Comparison of ENCODE assay signal across 9 mouse cellular contexts in genomic region chr1:36009010-36009619, GRCm38 (mm10). TPM values are rescaled to one million over a fixed set of nuclear protein-coding genes. Genes with fewer than 3 reads are reported as not detected.
DNase-seq lines count a peak whose midpoint lies in the region; ATAC-seq lines count a peak whose summit lies in the region.
"Had no signal": no experiment of that assay in that cellular context is flagged by ENCODE, and none has a peak within 500 bp of the region (broad histone marks: within the 10 kb centered on the region; RNA-seq: fewer than 3 reads in every experiment).

No protein-coding gene starts in this region.

- intact Hi-C loops in gastrocnemius, postnatal 14 days (cut with DNase I; ENCODE audit: low total_unique reads) = no loop called here

- no peaks in the 10 kb centered on the region for H3K36me3 ChIP-seq in forebrain, embryonic 14.5 days (ENCODE audit: control insufficient read depth, insufficient read depth, low read length)
- H3K36me3 ChIP-seq in forebrain, embryonic 12.5 days (replicated peaks) = no peaks in the 10 kb centered on the region
- H3K36me3 ChIP-seq: hindbrain, embryonic 15.5 days had no signal

- H3K27me3 ChIP-seq in forebrain, embryonic 14.5 days (replicated peaks; ENCODE audit: control insufficient read depth, insufficient read depth, low read length) = no peaks in the 10 kb centered on the region
- no peaks in the 10 kb centered on the region for H3K27me3 ChIP-seq in forebrain, embryonic 12.5 days
- H3K27me3 ChIP-seq: hindbrain, embryonic 15.5 days had no signal

- 23% methylated on average over 6 of the region's 6 CpGs for WGBS in forebrain, embryonic 14.5 days
- WGBS in forebrain, embryonic 12.5 days = 65% methylated on average over 6 of the region's 6 CpGs

- H3K9me3 ChIP-seq in forebrain, embryonic 14.5 days (replicated peaks; ENCODE audit: control insufficient read depth, low read length) = no peaks in the 10 kb centered on the region
- no peaks in the 10 kb centered on the region for H3K9me3 ChIP-seq in forebrain, embryonic 12.5 days
- H3K9me3 ChIP-seq: hindbrain, embryonic 15.5 days had no signal

- H3K4me1 ChIP-seq in forebrain, embryonic 14.5 days (ENCODE audit: control insufficient read depth, insufficient read depth, low read length) = no peaks in the 10 kb centered on the region
- peaks cover 5% of the 10 kb centered on the region for H3K4me1 ChIP-seq in forebrain, embryonic 12.5 days
- H3K4me1 ChIP-seq: hindbrain, embryonic 15.5 days had no signal

- H3K4me3 ChIP-seq in forebrain, embryonic 14.5 days (ENCODE audit: low read depth, low read length) = no peak overlapping the region
- no peak overlapping the region for H3K4me3 ChIP-seq in forebrain, embryonic 12.5 days (replicated peaks)
- H3K4me3 ChIP-seq: hindbrain, embryonic 15.5 days had no signal

- H3K4me2 ChIP-seq in forebrain, embryonic 14.5 days (ENCODE audit: low read length) = no peak overlapping the region
- H3K4me2 ChIP-seq in forebrain, embryonic 12.5 days = no peak overlapping the region
- H3K4me2 ChIP-seq: hindbrain, embryonic 15.5 days had no signal

- no peak overlapping the region for H3K27ac ChIP-seq in forebrain, embryonic 14.5 days (ENCODE audit: low read depth, low read length)
- H3K27ac ChIP-seq in forebrain, embryonic 12.5 days = no peak overlapping the region
- H3K27ac ChIP-seq: hindbrain, embryonic 15.5 days had no signal

- DNase-seq in forebrain, embryonic 14.5 days (ENCODE audit: low spot score) = peak; percentile 76
- peak; percentile 88 for DNase-seq in Muller cell, postnatal 12 days (ENCODE audit: inconsistent ontology term)
- DNase-seq in left cerebral cortex, adult 11 months (ENCODE audit: low spot score) = peak; percentile 21
- DNase-seq in gastrocnemius, postnatal 14 days = no peak

- H3K9ac ChIP-seq in forebrain, embryonic 14.5 days (ENCODE audit: low read length) = no peak overlapping the region
- H3K9ac ChIP-seq in forebrain, embryonic 12.5 days = no peak overlapping the region
- H3K9ac ChIP-seq: hindbrain, embryonic 15.5 days had no signal

- ATAC-seq in forebrain, embryonic 14.5 days = no peak
- ATAC-seq in forebrain, embryonic 12.5 days (ENCODE audit: low FRiP score) = no peak
- ATAC-seq in frontal cortex, adult (ENCODE audit: low TSS enrichment) = 0 out of 2 replicates have a peak, but pooled peaks have one; percentile 52
- no peak for ATAC-seq in inflammation-experienced regulatory T-cells, adult 6 months
- no peak for ATAC-seq in CD4-positive, CD25-positive, alpha-beta regulatory T cell, adult 4 months

RNA-seq across cellular contexts. Expression of gene Hs6st1, which starts 59.1 kb away (rescaled TPM):
- polyA plus RNA-seq in forebrain, embryonic 14.5 days (2014; fragmentation: Nextera tagmentation; extraction: Ambion mirVana) = 10.2 and 10.6 TPM in 2 replicates
- 5.1 and 8.4 TPM in 2 replicates for polyA plus RNA-seq in forebrain, embryonic 12.5 days (2016; fragmentation: Nextera tagmentation; extraction: Ambion mirVana)
- 1 to 10 TPM; 2.2 to 5.1 (median 4.9) TPM for polyA plus RNA-seq in inflammation-experienced regulatory T-cells, adult 6 months (2017; shearing (Covaris generic))
- 1 to 10 TPM; 4.3 to 4.7 TPM for polyA plus RNA-seq in CD4-positive, CD25-positive, alpha-beta regulatory T cell, adult 4 months (2017; shearing (Covaris generic))
- total RNA-seq in gastrocnemius, postnatal 14 days (2021) = 10 to 100 TPM; 17.8 to 23.1 TPM
